Mouse (Mus musculus) gastrocnemius, postnatal 36 days (tissue): Measurements from ENCODE around the gene Farsb. TPM values are rescaled to one million over a fixed set of nuclear protein-coding genes. Genes with fewer than 3 reads are reported as not detected.

Experiments used
- DNase-seq, 2 experiments: peaks; one replicate each; pipeline ENCODE4 v3.0.0; 2022
- intact Hi-C: fragments of 180-260 bp; cut with DNase I; formaldehyde crosslinking; loops from one replicate; pipeline ENCODE4 v1.15.1; 2025
- total RNA-seq, 2 experiments: library from RNA; stranded (reverse); gene quantifications; 2 replicates each; pipeline ENCODE4 v1.2.3; 2021

Farsb gene
- total RNA-seq, 2 experiments from 2014 or later: 46.8 to 54.3 TPM

- no peak for DNase-seq
- intact Hi-C loops: no loop called here
Observed at GRCm38 (mm10) chr1:78424848-78425247, 63.8 kb downstream of the Farsb start.

- intact Hi-C loops: no loop called here
- no peak for DNase-seq
Observed at GRCm38 (mm10) chr1:78422576-78422975, 66.1 kb downstream of the Farsb start.

GRCm38 (mm10) chr1:78421749-78422148 is 66.9 kb downstream of the Farsb start:
- intact Hi-C loops: no loop called here
- no peak for DNase-seq

GRCm38 (mm10) chr1:78420271-78420670 is 68.4 kb downstream of the Farsb start:
- intact Hi-C loops: no loop called here
- DNase-seq: no peak

- DNase-seq: peak; percentile 44 to 63
Observed at GRCm38 (mm10) chr1:78419593-78419992, 69.1 kb downstream of the Farsb start.

GRCm38 (mm10) chr1:78417154-78417911 is 71.4 kb downstream of the Farsb start:
- intact Hi-C loops: no loop called here
- no peak for DNase-seq

More at GRCm38 (mm10) chr1:78419593-78419992, 69.1 kb downstream of the Farsb start:
- intact Hi-C loops: loop anchor here (2.0 kb wide), 2 partner anchors 203 to 441 kb away; no protein-coding TSS in a partner anchor

GRCm38 (mm10) chr1:78414421-78414820 is 74.3 kb downstream of the Farsb start:
- intact Hi-C loops: no loop called here
- DNase-seq: no peak

GRCm38 (mm10) chr1:78412668-78413067 is 76.0 kb downstream of the Farsb start:
- DNase-seq: no peak
- intact Hi-C loops: no loop called here

- DNase-seq: no peak
- intact Hi-C loops: no loop called here
Observed at GRCm38 (mm10) chr1:78409396-78409795, 79.3 kb downstream of the Farsb start.

- no peak for DNase-seq
- intact Hi-C loops: no loop called here
Observed at GRCm38 (mm10) chr1:78401413-78401812, 87.3 kb downstream of the Farsb start.

- intact Hi-C loops: loop anchor here (5.0 kb wide), 1 partner anchor 52 kb away; no protein-coding TSS in a partner anchor
- no peak for DNase-seq
Observed at GRCm38 (mm10) chr1:78399755-78400154, 88.9 kb downstream of the Farsb start.

- intact Hi-C loops: loop anchor here (5.0 kb wide), 1 partner anchor 49 kb away; no protein-coding TSS in a partner anchor
- DNase-seq: no peak
Observed at GRCm38 (mm10) chr1:78396320-78396913, 92.3 kb downstream of the Farsb start.

GRCm38 (mm10) chr1:78395737-78396136 is 93.0 kb downstream of the Farsb start:
- DNase-seq: no peak

GRCm38 (mm10) chr1:78395191-78395735 is 93.4 kb downstream of the Farsb start:
- intact Hi-C loops: loop anchor here (5.0 kb wide), 1 partner anchor 48 kb away; no protein-coding TSS in a partner anchor
- no peak for DNase-seq

More at GRCm38 (mm10) chr1:78395737-78396136, 93.0 kb downstream of the Farsb start:
- intact Hi-C loops: loop anchor here (5.0 kb wide), 1 partner anchor 48 kb away; no protein-coding TSS in a partner anchor

GRCm38 (mm10) chr1:78388848-78389247 is 99.8 kb downstream of the Farsb start:
- DNase-seq: no peak
- intact Hi-C loops: no loop called here

GRCm38 (mm10) chr1:78387854-78388253 is 100.8 kb downstream of the Farsb start:
- no peak for DNase-seq

GRCm38 (mm10) chr1:78380950-78381349 is 107.7 kb downstream of the Farsb start:
- DNase-seq: no peak
- intact Hi-C loops: no loop called here

More at GRCm38 (mm10) chr1:78387854-78388253, 100.8 kb downstream of the Farsb start:
- intact Hi-C loops: no loop called here

GRCm38 (mm10) chr1:78375058-78375457 is 113.6 kb downstream of the Farsb start:
- intact Hi-C loops: no loop called here
- no peak for DNase-seq

GRCm38 (mm10) chr1:78373836-78374235 is 114.9 kb downstream of the Farsb start:
- intact Hi-C loops: no loop called here

GRCm38 (mm10) chr1:78372316-78372715 is 116.4 kb downstream of the Farsb start:
- intact Hi-C loops: no loop called here
- no peak for DNase-seq

More at GRCm38 (mm10) chr1:78373836-78374235, 114.9 kb downstream of the Farsb start:
- DNase-seq: no peak

GRCm38 (mm10) chr1:78371569-78372236 is 117.0 kb downstream of the Farsb start:
- no peak for DNase-seq
- intact Hi-C loops: no loop called here
